Mouse (Mus musculus) liver, postnatal 0 days (tissue): ENCODE data around the gene Rph3a. TPM values are rescaled to one million over a fixed set of nuclear protein-coding genes. Genes with fewer than 3 reads are reported as not detected.
"Not testable (repeated sequence)": the region's sequence is repeated elsewhere in the genome, so short reads cannot be mapped to it uniquely, and the experiment has no call there.

Source experiments
- ATAC-seq: fragments of 200-750 bp; cut with Nextera tagmentation; 2 replicates; pipeline ENCODE4 v1.8.0; 2017; ENCODE audit warnings: mild to moderate bottlenecking, moderate library complexity
- DNase-seq: peaks from one replicate; pipeline ENCODE4 v3.0.0-alpha.2; 2016
- H3K27ac ChIP-seq: fragments of 300-500 bp; sonication (generic); 2 replicates; pipeline ENCODE4 v1.5.1; 2014; ENCODE audit warnings: antibody characterized with exemption, moderate library complexity, mild to moderate bottlenecking, low read depth
- H3K27me3 ChIP-seq: fragments of 300-500 bp; sonication (generic); 2 replicates; pipeline ENCODE4 v1.6.1; 2014; ENCODE audit warnings: low read length, control low read depth, mixed read lengths; ENCODE audit not compliant: insufficient read depth
- H3K36me3 ChIP-seq: fragments of 300-500 bp; sonication (generic); replicated peaks from 2 replicates; pipeline ENCODE4 v1.6.1; 2014; ENCODE audit warnings: mild to moderate bottlenecking, control low read depth, low read length, moderate library complexity, mixed read lengths; ENCODE audit not compliant: insufficient read depth
- H3K4me1 ChIP-seq: fragments of 300-500 bp; sonication (generic); 2 replicates; pipeline ENCODE4 v1.6.1; 2014; ENCODE audit warnings: antibody characterized with exemption, mild to moderate bottlenecking, control low read depth; ENCODE audit not compliant: insufficient read depth
- H3K4me2 ChIP-seq: fragments of 300-500 bp; sonication (generic); 2 replicates; pipeline ENCODE4 v1.6.1; 2014; ENCODE audit warnings: low read depth, mild to moderate bottlenecking, low read length, moderate library complexity, mixed read lengths
- H3K4me3 ChIP-seq: fragments of 300-500 bp; sonication (generic); 2 replicates; pipeline ENCODE4 v1.5.1; 2014; ENCODE audit warnings: low read depth, low read length
- H3K9ac ChIP-seq: fragments of 300-500 bp; sonication (generic); replicated peaks from 2 replicates; pipeline ENCODE4 v1.6.1; 2014; ENCODE audit warnings: mild to moderate bottlenecking, moderate library complexity
- H3K9me3 ChIP-seq: fragments of 300-500 bp; sonication (generic); 2 replicates; pipeline ENCODE4 v1.6.1; 2016; ENCODE audit warnings: mild to moderate bottlenecking, control low read depth, low read length, mixed read lengths
- CTCF ChIP-seq: sonication (generic); IDR thresholded peaks from 2 replicates; pipeline ENCODE4 v1.5.1; 2016; ENCODE audit warnings: antibody characterized with exemption, low read depth
- EP300 ChIP-seq: IDR thresholded peaks from 2 replicates; pipeline ENCODE4 v1.6.1; 2016; ENCODE audit warnings: antibody characterized with exemption, low read depth, mild to moderate bottlenecking
- WGBS: fragments of 180-500 bp; shearing (Covaris S2); extraction: QIAGEN DNeasy Blood & Tissue Kit; methylation state at CpG from one replicate; pipeline ENCODE4 v1.1.7; 2014; ENCODE audit not compliant: insufficient replicate concordance; 5-methylcytosine and 5-hydroxymethylcytosine counted together
- polyA plus RNA-seq: library from polyadenylated mRNA; unstranded; fragments of >200 nt; fragmentation: Nextera tagmentation; extraction: Ambion mirVana; gene quantifications from 2 replicates; pipeline ENCODE4 v1.2.1, GENCODE M21; 2015

Rph3a gene
- polyA plus RNA-seq, 1 experiment from 2014 or later: 0.02 TPM

DNA sequence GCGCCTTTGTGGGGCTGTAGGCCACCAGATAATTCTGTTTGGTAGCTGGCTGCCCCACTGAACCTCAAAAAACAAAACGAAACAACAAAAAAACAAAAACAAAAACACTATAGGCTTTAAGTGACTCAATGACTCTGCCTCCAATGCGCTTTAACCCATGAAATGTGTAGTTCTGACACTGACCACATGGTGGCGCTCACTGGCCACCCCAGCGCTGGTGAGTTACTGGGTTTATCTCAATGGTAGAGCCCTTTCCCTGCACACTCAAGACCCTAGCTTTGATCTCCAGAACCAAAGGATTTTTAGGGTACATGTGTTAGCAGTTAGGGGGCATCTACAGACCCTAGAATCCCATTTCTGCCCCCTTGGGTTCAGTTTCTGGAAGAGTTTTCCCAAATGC, 55.9 kb downstream of the Rph3a start:
- no peak overlapping the region for H3K4me2 ChIP-seq
- no peak overlapping the region for H3K9ac ChIP-seq
- H3K9me3 ChIP-seq: no peaks in the 10 kb centered on the region
- no peak for ATAC-seq
- no peaks in the 10 kb centered on the region for H3K27me3 ChIP-seq
- no peaks in the 10 kb centered on the region for H3K36me3 ChIP-seq
- H3K4me3 ChIP-seq: no peak overlapping the region
- TF ChIP-seq EP300: no peak
- TF ChIP-seq CTCF: peak; percentile 81
- peak; percentile 59 for DNase-seq
- WGBS: 15% methylated on average over 5 of the region's 5 CpGs
- H3K4me1 ChIP-seq: 0 out of 2 replicates have a peak, but pooled peaks cover 2% of the 10 kb centered on the region
- H3K27ac ChIP-seq: no peak overlapping the region

DNA sequence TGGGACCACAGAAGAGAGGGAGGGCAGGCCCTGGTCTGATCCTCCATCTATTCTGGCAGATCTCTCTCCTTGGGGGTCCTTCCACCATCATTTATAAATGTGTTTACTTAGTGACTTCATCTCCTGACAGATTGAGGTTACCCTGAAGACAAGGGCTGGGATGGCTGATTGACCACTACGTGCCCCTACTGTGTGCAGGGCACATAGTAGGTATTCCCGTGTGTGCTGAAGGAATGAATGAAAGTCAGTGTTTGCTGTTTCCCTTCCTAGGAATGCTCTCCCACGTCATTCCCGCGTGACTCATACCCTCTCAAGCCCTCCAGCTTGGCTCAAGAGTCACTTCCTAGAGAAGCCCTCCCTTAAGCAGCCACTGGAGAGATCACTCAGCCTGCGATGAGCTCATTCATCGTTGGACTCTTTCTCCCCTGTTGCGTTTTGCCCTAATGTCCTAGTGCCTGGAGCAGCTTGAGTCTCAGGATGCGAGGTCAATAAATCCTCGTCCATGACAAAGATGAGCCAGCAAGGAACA, 57.6 kb downstream of the Rph3a start:
- no peak for DNase-seq
- no peaks in the 10 kb centered on the region for H3K36me3 ChIP-seq

DNA sequence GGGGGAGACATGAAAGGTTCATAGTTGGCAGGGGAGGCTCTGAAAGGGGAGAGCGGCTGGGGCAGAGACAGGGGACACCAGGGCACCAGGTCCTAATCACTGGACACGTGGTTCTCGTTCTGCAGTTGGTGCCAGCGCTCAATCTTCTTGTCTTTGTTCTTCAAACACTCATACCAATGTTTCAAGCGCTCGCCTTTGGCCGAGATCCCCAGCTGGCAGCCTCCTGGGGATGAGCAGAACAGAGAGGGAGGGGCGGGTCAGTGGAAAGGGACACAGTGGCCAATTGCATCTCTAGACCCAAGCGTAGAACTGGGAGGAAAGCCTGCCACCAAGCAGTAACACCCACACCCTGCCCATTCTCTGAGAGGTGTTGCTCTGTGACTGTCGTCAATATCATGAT, 67.8 kb downstream of the Rph3a start:
- no peak overlapping the region for H3K4me3 ChIP-seq
- no peak overlapping the region for H3K4me2 ChIP-seq
- H3K9me3 ChIP-seq: no peaks in the 10 kb centered on the region
- H3K36me3 ChIP-seq: no peaks in the 10 kb centered on the region
- H3K27ac ChIP-seq: no peak overlapping the region
- no peak for TF ChIP-seq CTCF
- no peak for TF ChIP-seq EP300
- ATAC-seq (no peak), DNase-seq (no peak)
- 69% methylated on average over 10 of the region's 10 CpGs for WGBS
- no peak overlapping the region for H3K9ac ChIP-seq
- no peaks in the 10 kb centered on the region for H3K4me1 ChIP-seq
- no peaks in the 10 kb centered on the region for H3K27me3 ChIP-seq

More for the DNA sequence above, 57.6 kb downstream of the Rph3a start:
- Histone ChIP-seq H3K27ac (no peak overlapping the region), H3K4me3 (no peak overlapping the region), H3K9me3 (no peaks in the 10 kb centered on the region), H3K4me2 (no peak overlapping the region), H3K4me1 (0 out of 2 replicates have a peak, but pooled peaks cover 2% of the 10 kb centered on the region), H3K9ac (no peak overlapping the region), H3K27me3 (no peaks in the 10 kb centered on the region)
- 63% methylated on average over 10 of the region's 10 CpGs for WGBS
- TF ChIP-seq CTCF: no peak
- no peak for TF ChIP-seq EP300
- ATAC-seq: no peak

DNA sequence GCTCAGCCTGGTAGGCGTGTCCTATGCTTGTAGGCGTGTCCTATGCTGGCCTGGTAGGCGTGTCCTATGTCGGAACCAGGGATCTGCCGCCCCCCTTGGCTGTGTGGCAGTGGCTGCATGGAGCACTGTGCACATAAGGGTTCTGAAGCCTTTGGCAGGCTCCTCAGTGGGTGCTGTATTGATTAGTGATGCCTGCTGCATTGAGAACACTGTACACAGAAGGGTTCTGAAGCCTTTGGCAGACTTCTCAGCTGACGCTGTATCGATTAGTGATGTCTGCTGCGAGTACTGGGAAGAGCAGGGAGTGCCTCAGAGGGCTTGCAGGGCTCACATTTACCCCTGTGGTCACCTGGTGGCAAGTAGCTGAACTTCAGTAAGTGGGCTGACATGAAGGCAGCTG, 71.3 kb downstream of the Rph3a start:
- 31% methylated on average over 8 of the region's 8 CpGs for WGBS
- no peaks in the 10 kb centered on the region for H3K4me1 ChIP-seq
- H3K27ac ChIP-seq: no peak overlapping the region
- no peak for TF ChIP-seq EP300
- TF ChIP-seq CTCF: no peak
- H3K4me2 ChIP-seq: no peak overlapping the region
- H3K9me3 ChIP-seq: no peaks in the 10 kb centered on the region
- H3K36me3 ChIP-seq: no peaks in the 10 kb centered on the region
- no peak for ATAC-seq
- H3K9ac ChIP-seq: no peak overlapping the region
- no peak overlapping the region for H3K4me3 ChIP-seq
- H3K27me3 ChIP-seq: no peaks in the 10 kb centered on the region
- DNase-seq: no peak

DNA sequence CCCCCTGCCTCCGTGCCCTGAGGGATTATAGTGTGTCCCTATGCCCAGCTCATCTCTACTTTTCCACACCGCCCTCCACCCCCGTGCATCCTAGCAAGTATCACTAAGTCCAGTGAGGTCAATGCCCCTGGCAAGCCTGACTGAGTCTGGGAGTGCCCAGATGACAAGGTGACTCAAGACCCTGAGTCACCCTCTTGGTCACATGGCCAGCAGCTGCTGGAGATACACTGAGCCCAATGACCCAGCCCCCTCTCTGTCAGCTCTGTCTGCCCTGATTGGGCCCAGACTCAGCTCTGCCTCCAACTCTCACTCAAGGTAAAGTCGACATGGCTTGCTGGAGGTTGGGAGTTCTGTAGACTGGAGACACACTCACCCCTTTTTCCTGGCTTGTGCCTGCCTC, 72.1 kb downstream of the Rph3a start:
- ATAC-seq (no peak), DNase-seq (no peak)
- H3K4me3 ChIP-seq: no peak overlapping the region
- H3K9me3 ChIP-seq: no peaks in the 10 kb centered on the region
- H3K4me1 ChIP-seq: no peaks in the 10 kb centered on the region
- WGBS: 71% methylated on average over 4 of the region's 4 CpGs
- H3K36me3 ChIP-seq: no peaks in the 10 kb centered on the region
- H3K27ac ChIP-seq: no peak overlapping the region
- no peak for TF ChIP-seq EP300
- TF ChIP-seq CTCF: no peak
- no peak overlapping the region for H3K4me2 ChIP-seq
- H3K9ac ChIP-seq: no peak overlapping the region
- no peaks in the 10 kb centered on the region for H3K27me3 ChIP-seq

DNA sequence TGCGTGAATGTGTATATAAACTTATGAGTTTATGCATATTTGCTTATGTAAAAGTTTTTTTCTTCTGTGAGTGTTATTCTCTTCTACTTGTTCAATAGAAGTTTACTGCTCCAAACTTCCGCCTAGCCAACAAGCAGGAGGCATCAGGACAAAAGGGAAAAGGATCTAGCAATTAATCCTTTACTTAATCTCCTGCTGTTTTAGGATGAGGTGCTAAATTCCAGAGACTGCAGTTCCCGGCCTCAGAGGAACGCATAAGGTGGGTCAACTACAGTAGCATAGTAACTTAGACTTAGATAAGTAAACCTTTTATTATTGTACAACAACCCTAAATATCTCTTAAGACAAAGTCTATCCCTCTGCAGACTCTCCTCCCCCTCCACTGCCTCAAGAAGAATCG, 75.9 kb downstream of the Rph3a start:
- no peak for TF ChIP-seq EP300
- TF ChIP-seq CTCF: no peak

DNA sequence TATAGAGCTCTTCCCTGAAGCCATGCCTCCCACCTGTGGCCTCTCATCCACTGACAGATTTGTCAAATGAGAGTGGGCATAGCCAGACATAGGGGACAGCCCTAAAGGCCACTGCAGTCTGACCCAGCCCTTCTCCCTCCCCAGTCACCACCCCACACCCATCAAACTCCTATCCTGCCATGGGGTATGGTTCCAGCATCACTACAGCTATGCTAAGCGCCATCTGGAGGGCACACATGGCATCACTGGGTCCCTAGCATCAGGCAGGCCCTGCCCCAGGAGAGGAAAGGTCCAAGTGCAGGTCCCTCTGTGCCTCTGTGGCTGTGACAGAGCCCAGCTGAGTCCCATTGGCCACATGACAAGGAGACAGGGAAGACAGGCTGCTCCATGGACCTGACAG, 82.9 kb downstream of the Rph3a start:
- no peak for ATAC-seq

More for the DNA sequence above, 75.9 kb downstream of the Rph3a start:
- Histone ChIP-seq H3K9ac (no peak overlapping the region), H3K4me3 (no peak overlapping the region), H3K4me1 (no peaks in the 10 kb centered on the region), H3K27me3 (no peaks in the 10 kb centered on the region), H3K27ac (no peak overlapping the region), H3K9me3 (no peaks in the 10 kb centered on the region), H3K36me3 (no peaks in the 10 kb centered on the region), H3K4me2 (no peak overlapping the region)
- DNase-seq: no peak
- 23% methylated on average over 5 of the region's 5 CpGs for WGBS
- no peak for ATAC-seq

DNA sequence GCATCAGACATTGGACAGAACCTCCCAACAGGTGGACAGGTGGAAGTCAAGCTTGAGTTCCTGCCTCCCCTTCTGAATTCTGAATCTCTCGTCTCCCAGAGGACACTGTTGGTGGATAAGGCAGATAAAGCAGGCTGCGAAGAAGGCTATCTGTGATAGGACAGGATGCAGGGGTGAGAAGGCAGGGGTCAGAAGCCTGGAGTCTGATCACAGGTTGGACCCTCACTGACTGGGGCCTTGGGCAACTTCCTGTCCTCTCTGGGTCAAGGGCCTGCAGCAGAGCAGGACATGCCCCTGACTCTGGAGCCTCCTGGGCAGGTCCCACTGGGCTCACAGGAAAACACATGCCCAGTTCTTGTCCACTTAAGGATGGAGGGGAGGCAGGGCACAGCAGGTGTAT, 83.6 kb downstream of the Rph3a start:
- not testable (repeated sequence) for DNase-seq, H3K27ac ChIP-seq, H3K9me3 ChIP-seq, H3K4me3 ChIP-seq, H3K4me1 ChIP-seq, H3K4me2 ChIP-seq, H3K36me3 ChIP-seq, ATAC-seq, H3K9ac ChIP-seq, H3K27me3 ChIP-seq
- 44% methylated on average over 2 of the region's 2 CpGs for WGBS

More for the DNA sequence above, 82.9 kb downstream of the Rph3a start:
- no peak overlapping the region for H3K4me2 ChIP-seq
- TF ChIP-seq CTCF (peak; percentile 56), EP300 (no peak)
- no peak overlapping the region for H3K9ac ChIP-seq
- WGBS: 0% methylated on average over 1 of the region's 1 CpGs
- no peak for DNase-seq
- no peaks in the 10 kb centered on the region for H3K9me3 ChIP-seq
- no peak overlapping the region for H3K4me3 ChIP-seq
- no peaks in the 10 kb centered on the region for H3K4me1 ChIP-seq
- no peaks in the 10 kb centered on the region for H3K36me3 ChIP-seq
- H3K27ac ChIP-seq: no peak overlapping the region
- no peaks in the 10 kb centered on the region for H3K27me3 ChIP-seq

DNA sequence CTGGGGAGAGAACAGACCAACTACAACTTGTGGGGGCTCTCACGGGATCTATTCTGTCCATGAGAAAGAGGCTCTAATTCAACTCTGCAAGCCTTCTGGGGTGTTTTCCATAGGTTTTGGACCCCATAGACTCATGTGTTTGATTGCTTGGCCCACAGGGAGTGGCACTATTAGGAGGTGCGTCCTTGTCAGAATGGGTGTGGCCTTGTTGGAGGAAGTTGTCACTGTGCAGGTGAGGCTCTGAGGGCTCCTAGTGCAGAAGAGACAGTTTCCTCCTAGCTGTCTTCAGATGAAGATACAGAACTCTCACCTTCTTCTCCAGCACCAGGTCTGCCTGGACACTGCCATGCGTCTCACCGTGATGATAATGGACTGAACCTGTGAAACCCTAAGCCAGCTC, 85.4 kb downstream of the Rph3a start:
- 82% methylated on average over 4 of the region's 4 CpGs for WGBS
- DNase-seq: not testable (repeated sequence)

More for the DNA sequence above, 85.4 kb downstream of the Rph3a start:
- not testable (repeated sequence) for H3K27ac ChIP-seq, H3K4me2 ChIP-seq, ATAC-seq, H3K9me3 ChIP-seq, H3K36me3 ChIP-seq, H3K4me1 ChIP-seq, H3K27me3 ChIP-seq, H3K9ac ChIP-seq, H3K4me3 ChIP-seq
